Mouse (Mus musculus) embryonic facial prominence, embryonic 10.5 days (tissue): ENCODE results near the gene Pgp. TPM values are rescaled to one million over a fixed set of nuclear protein-coding genes. Genes with fewer than 3 reads are reported as not detected.
A peak's percentile ranks its signal among the peaks of the same experiment; 100 is the strongest.

Experiments
- DNase-seq: peaks from one replicate; pipeline ENCODE4 v3.0.0-alpha.2; 2017; ENCODE audit warnings: low spot score
- H3K27ac ChIP-seq: fragments of 300-500 bp; sonication (generic); replicated peaks from 2 replicates; pipeline ENCODE4 v1.5.1; 2016; ENCODE audit warnings: mild to moderate bottlenecking
- H3K27me3 ChIP-seq: fragments of 300-500 bp; sonication (generic); replicated peaks from 2 replicates; pipeline ENCODE4 v1.6.1; 2016; ENCODE audit warnings: low read depth, mild to moderate bottlenecking; ENCODE audit not compliant: poor library complexity, severe bottlenecking
- H3K36me3 ChIP-seq: fragments of 300-500 bp; sonication (generic); replicated peaks from 2 replicates; pipeline ENCODE4 v1.6.1; 2016; ENCODE audit warnings: mild to moderate bottlenecking, moderate library complexity
- H3K4me1 ChIP-seq: fragments of 300-500 bp; sonication (generic); 2 replicates; pipeline ENCODE4 v1.6.1; 2016
- H3K4me3 ChIP-seq: fragments of 300-500 bp; sonication (generic); 2 replicates; pipeline ENCODE4 v1.5.1; 2016; ENCODE audit warnings: mild to moderate bottlenecking, moderate library complexity
- H3K9me3 ChIP-seq: fragments of 300-500 bp; sonication (generic); 2 replicates; pipeline ENCODE4 v1.6.1; 2016; ENCODE audit warnings: mild to moderate bottlenecking
- WGBS: fragments of 180-500 bp; shearing (Covaris S2); methylation state at CpG from one replicate; pipeline ENCODE4 v1.1.7; 2016; 5-methylcytosine and 5-hydroxymethylcytosine counted together
- polyA plus RNA-seq: library from polyadenylated mRNA; unstranded; fragments of >200 nt; fragmentation: Nextera tagmentation; extraction: Ambion mirVana; gene quantifications from 2 replicates; pipeline ENCODE4 v1.2.1, GENCODE M21; 2016

The Pgp gene
- polyA plus RNA-seq, 1 experiment from 2014 or later, result 71.0 TPM

DNA sequence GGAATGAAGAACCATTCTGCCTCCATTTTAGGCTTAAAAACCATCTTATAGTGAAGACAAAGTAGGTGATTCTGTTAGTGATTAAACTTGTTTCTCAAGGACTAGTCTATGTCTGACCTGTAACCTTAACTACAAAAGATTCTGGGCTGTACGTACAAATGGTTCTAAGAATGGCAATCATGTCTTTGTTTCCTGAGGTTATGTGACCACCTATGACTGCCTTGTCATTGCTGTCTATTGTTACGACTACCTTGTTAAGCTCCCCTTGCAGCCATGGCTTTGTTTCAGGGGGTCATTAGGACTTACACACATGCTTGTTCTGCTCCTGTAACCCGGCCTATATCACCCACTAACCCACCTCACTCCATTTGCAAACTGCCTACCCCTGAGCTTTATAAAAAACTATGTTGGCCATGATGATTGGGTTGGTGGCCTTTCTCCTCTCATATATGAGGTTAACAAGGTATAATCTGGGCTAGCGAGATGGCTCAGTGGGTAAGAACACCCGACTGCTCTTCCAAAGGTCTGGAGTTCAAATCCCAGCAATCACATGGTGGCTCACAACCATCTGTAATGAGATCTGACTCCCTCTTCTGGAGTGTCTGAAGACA lies 1.5 kb upstream of the Pgp start:
- WGBS, result 89% methylated on average over 5 of the region's 5 CpGs
- no peak overlapping the region for H3K27ac ChIP-seq
- no peak overlapping the region for H3K4me3 ChIP-seq
- DNase-seq, result no peak
- H3K27me3 ChIP-seq, result no peaks in the 10 kb centered on the region
- H3K9me3 ChIP-seq, result no peaks in the 10 kb centered on the region
- H3K36me3 ChIP-seq, result peaks cover 19% of the 10 kb centered on the region
- peaks cover 31% of the 10 kb centered on the region for H3K4me1 ChIP-seq

- no peak for DNase-seq
- H3K36me3 ChIP-seq, result peaks cover 26% of the 10 kb centered on the region
- peak overlapping the region; percentile 92 for H3K27ac ChIP-seq
- H3K27me3 ChIP-seq, result no peaks in the 10 kb centered on the region
- peak overlapping the region; percentile 91 for H3K4me3 ChIP-seq
- WGBS, result 20% methylated on average over 7 of the region's 7 CpGs
- peaks cover 38% of the 10 kb centered on the region for H3K4me1 ChIP-seq
- H3K9me3 ChIP-seq, result no peaks in the 10 kb centered on the region
Measured at GRCm38 (mm10) chr17:24469336-24469909, 769 bp upstream of the Pgp start.

- Histone ChIP-seq H3K36me3 (peaks cover 41% of the 10 kb centered on the region), H3K9me3 (no peaks in the 10 kb centered on the region), H3K27ac (peak overlapping the region; percentile 92), H3K4me1 (peaks cover 46% of the 10 kb centered on the region), H3K27me3 (no peaks in the 10 kb centered on the region), H3K4me3 (peak overlapping the region; percentile 91)
- peak; percentile 58 for DNase-seq
- under 1% methylated on average over 68 of the region's 68 CpGs for WGBS
Measured at GRCm38 (mm10) chr17:24470701-24471527, 722 bp downstream of the Pgp start.

DNA sequence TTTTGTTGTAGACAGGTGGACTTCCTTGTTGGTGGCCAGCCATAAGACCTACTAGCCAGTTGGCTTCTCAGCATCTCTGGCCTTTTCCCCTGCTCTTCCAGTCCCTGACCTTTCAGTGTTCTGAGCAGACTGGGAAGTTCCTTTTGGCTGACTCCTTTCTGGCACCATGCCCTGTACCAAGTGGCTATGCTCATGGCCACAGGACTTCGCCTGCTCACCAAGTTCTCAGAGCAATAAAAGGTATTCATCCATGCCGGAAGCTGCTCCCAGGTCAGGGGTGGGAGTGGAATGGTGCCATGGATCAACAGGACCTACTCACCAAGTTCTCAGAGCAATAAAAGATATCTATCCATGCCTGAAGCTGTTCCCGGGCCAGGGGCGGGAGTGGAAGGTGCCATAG lies 2.3 kb downstream of the Pgp start:
- no peak overlapping the region for H3K27ac ChIP-seq
- 89% methylated on average over 4 of the region's 4 CpGs for WGBS
- no peaks in the 10 kb centered on the region for H3K9me3 ChIP-seq
- peaks cover 47% of the 10 kb centered on the region for H3K4me1 ChIP-seq
- no peaks in the 10 kb centered on the region for H3K27me3 ChIP-seq
- H3K36me3 ChIP-seq, result peaks cover 57% of the 10 kb centered on the region
- H3K4me3 ChIP-seq, result peak overlapping the region; percentile 91
- DNase-seq, result no peak

DNA sequence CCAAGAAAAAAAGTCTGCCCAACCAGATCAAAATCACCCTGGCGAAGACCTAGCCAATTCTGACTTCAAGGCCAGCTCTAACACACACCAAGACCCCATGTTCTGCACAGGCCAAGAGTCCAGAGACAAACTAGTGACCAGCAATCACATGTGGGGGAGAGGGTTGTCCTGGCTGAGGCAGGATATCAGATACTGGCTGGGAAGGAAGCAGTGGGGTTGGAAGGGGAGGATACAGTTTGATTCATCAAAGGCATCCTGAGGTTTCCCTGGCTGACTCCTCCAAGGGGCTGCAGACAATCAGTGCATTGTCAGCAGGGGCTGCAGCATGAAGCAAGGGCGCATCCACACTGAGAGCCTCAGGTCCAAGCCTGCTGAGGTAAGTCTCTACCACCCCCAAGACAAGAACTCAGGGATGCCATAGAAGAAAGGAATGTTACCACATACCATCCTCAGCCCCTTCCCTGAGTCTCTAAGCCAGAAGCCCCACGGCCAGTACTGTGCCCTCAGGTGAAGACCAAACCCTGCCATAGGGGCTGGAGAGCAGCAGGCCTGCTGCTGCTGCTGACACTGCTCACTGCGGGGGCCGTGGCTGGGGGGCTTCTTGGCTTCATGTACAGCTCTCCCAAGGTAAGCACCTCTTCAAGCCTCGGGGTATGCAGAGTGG lies 3.6 kb downstream of the Pgp start, which contains the start of gene Bricd5:
Bricd5 (plus strand) TSS at position 273 of the 664 bp plus-strand sequence.
- Histone ChIP-seq H3K27ac (no peak within 1 kb of the TSS), H3K4me1 (peaks cover 58% of the 10 kb centered on the region), H3K4me3 (peak within 1 kb of the TSS; percentile 91; the same call in 1 of the 2 replicates), H3K27me3 (no peaks in the 10 kb centered on the region), H3K36me3 (peaks cover 63% of the 10 kb centered on the region), H3K9me3 (no peaks in the 10 kb centered on the region)
- no peak for DNase-seq
- 55% methylated on average over 6 of the region's 6 CpGs for WGBS

GRCm38 (mm10) chr17:24474557-24474956 lies 4.4 kb downstream of the Pgp start:
- H3K36me3 ChIP-seq, result peaks cover 63% of the 10 kb centered on the region
- WGBS, result 70% methylated on average over 5 of the region's 5 CpGs
- no peak overlapping the region for H3K4me3 ChIP-seq
- H3K27me3 ChIP-seq, result no peaks in the 10 kb centered on the region
- peaks cover 58% of the 10 kb centered on the region for H3K4me1 ChIP-seq
- H3K27ac ChIP-seq, result no peak overlapping the region
- H3K9me3 ChIP-seq, result no peaks in the 10 kb centered on the region
- peak; percentile 25 for DNase-seq

DNA sequence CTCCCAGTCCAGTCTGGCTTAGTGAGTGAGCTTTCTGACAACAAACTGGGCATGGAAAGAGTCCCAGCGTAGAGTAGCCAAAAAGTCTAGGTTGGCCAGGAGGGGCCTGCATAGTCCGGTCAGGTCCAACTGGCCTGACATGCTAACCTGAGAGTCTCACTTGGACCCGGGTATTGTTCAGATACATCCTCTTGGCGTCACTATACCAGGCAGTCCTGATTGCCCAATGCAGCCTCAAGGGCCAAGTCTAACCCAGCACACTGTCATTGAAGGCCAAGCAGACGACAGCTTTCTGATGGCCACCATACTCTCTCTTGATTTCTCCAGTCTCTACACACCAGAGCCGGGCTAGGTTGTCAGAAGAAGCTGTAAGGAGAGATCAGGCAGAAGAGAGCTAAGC lies 5.4 kb downstream of the Pgp start:
- 90% methylated on average over 6 of the region's 6 CpGs for WGBS
- peaks cover 63% of the 10 kb centered on the region for H3K36me3 ChIP-seq
- H3K27me3 ChIP-seq, result no peaks in the 10 kb centered on the region
- H3K4me1 ChIP-seq, result peaks cover 65% of the 10 kb centered on the region
- 0 out of 2 replicates have a peak overlapping the region, but pooled peaks have one; percentile 3 for H3K4me3 ChIP-seq
- H3K9me3 ChIP-seq, result no peaks in the 10 kb centered on the region
- no peak overlapping the region for H3K27ac ChIP-seq
- no peak for DNase-seq

GRCm38 (mm10) chr17:24476022-24476776 lies 6.0 kb downstream of the Pgp start:
- WGBS, result 93% methylated on average over 10 of the region's 10 CpGs
- peaks cover 63% of the 10 kb centered on the region for H3K36me3 ChIP-seq
- H3K4me3 ChIP-seq, result 0 out of 2 replicates have a peak overlapping the region, but pooled peaks have one; percentile 3
- no peak overlapping the region for H3K27ac ChIP-seq
- DNase-seq, result no peak
- peaks cover 59% of the 10 kb centered on the region for H3K4me1 ChIP-seq
- no peaks in the 10 kb centered on the region for H3K9me3 ChIP-seq
- no peaks in the 10 kb centered on the region for H3K27me3 ChIP-seq

DNA sequence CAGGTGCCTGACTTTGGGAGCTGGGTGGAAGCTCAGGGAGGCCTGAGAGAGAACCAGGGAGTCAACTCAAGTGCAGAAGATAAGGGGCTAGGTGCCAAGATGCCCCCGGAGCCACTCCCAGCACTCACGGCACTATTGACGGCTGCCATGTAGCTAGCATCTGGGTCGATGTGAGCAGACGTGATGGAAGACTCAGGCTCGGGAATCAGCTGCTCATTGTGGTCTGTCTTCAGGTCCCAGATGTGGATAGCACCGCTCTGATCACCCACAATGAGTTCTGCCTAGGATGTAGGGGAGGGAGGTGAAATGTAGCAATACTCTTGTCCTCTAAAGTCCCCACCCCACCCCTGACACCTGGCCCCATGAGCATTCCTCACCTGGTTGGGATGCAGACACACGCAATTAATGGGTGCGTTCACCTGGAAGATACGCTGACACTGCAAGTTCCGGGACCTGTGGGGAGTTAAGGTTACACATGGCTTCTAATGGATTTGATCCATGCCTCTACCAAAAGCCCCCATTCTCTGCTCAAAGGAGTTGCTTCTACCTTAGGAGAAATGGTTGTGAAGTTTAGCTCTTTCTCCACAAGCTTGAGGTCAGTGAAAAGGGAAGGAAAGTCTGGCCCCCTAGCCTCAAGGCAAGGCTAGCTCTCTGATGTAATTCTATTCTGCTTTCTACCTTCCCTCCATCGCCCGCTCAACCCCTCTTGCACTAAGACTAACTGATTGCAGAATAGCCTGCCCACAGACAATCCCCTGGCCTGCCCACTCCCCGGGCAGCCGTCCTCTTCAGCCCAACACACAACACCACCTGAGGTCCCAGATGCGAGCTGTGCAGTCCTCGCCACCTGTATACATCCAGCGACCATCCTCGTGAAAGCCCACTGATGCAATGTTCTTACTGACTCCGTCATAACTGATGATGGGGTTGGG lies 7.1 kb downstream of the Pgp start:
- no peaks in the 10 kb centered on the region for H3K9me3 ChIP-seq
- H3K4me3 ChIP-seq, result peak overlapping the region; percentile 87
- DNase-seq, result no peak
- peaks cover 48% of the 10 kb centered on the region for H3K4me1 ChIP-seq
- 92% methylated on average over 20 of the region's 20 CpGs for WGBS
- H3K27me3 ChIP-seq, result no peaks in the 10 kb centered on the region
- H3K36me3 ChIP-seq, result peaks cover 57% of the 10 kb centered on the region
- no peak overlapping the region for H3K27ac ChIP-seq

DNA sequence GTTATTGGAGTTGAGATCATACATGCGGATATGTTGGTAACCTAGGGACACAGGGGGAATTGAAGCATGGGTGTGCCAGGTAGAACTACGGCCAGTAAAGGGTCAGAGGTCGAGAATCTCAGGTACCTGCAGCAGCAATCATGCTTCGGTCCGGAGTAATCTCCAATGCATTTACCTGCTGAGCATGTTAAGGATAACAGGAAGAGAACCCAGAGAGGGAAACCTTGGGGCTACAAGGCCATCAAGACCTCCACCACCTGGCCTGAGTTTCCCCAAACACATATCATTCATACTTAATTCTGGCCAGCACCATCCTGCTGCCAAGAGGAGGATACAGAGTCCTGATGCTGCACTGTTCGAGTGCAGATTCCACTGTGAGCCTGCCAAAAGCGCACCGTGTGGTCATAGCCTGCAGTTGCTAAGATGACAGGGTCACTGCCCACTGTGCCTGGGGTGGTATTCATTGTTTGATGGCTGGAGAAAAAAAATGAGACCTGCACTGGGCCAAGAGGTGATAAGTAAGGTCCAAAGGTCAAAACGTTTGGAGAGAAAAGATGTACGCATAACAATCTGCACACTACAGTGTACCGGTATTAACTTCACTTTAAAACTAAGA lies 7.9 kb downstream of the Pgp start:
- H3K36me3 ChIP-seq, result peaks cover 50% of the 10 kb centered on the region
- 56% methylated on average over 11 of the region's 11 CpGs for WGBS
- no peak for DNase-seq
- H3K4me1 ChIP-seq, result peaks cover 40% of the 10 kb centered on the region
- no peaks in the 10 kb centered on the region for H3K27me3 ChIP-seq
- H3K9me3 ChIP-seq, result no peaks in the 10 kb centered on the region
- peak overlapping the region; percentile 87 for H3K4me3 ChIP-seq
- peak overlapping the region; percentile 99 for H3K27ac ChIP-seq
